Mouse (Mus musculus) cerebellum, adult 9-11 months (tissue): ENCODE measurements around the gene Trpm8.

Experiments
- DNase-seq: peaks from one replicate; pipeline ENCODE4 v3.0.0; 2022

Gene Trpm8

GRCm38 (mm10) chr1:88286136-88286845 lies 8.8 kb downstream of the Trpm8 start:
- no peak for DNase-seq

GRCm38 (mm10) chr1:88286887-88287696 lies 9.6 kb downstream of the Trpm8 start:
- DNase-seq: no peak

GRCm38 (mm10) chr1:88287697-88287980 lies 10.2 kb downstream of the Trpm8 start:
- no peak for DNase-seq

GRCm38 (mm10) chr1:88288056-88288788 lies 10.8 kb downstream of the Trpm8 start:
- DNase-seq: no peak

GRCm38 (mm10) chr1:88288789-88289127 lies 11.3 kb downstream of the Trpm8 start:
- DNase-seq: no peak

GRCm38 (mm10) chr1:88289152-88289551 lies 11.7 kb downstream of the Trpm8 start:
- DNase-seq: no peak

- DNase-seq: no peak
Observed at GRCm38 (mm10) chr1:88289917-88290316, 12.5 kb downstream of the Trpm8 start.

GRCm38 (mm10) chr1:88290511-88290910 lies 13.1 kb downstream of the Trpm8 start:
- DNase-seq: no peak

GRCm38 (mm10) chr1:88291409-88292005 lies 14.0 kb downstream of the Trpm8 start:
- DNase-seq: no peak

- DNase-seq: no peak
Observed at GRCm38 (mm10) chr1:88292057-88292456, 14.6 kb downstream of the Trpm8 start.

GRCm38 (mm10) chr1:88294650-88295049 lies 17.2 kb downstream of the Trpm8 start:
- no peak for DNase-seq

- no peak for DNase-seq
Observed at GRCm38 (mm10) chr1:88296171-88296920, 18.9 kb downstream of the Trpm8 start.

- no peak for DNase-seq
Observed at GRCm38 (mm10) chr1:88297480-88298258, 20.2 kb downstream of the Trpm8 start.

- DNase-seq: no peak
Observed at GRCm38 (mm10) chr1:88298686-88299528, 21.4 kb downstream of the Trpm8 start.

- no peak for DNase-seq
Observed at GRCm38 (mm10) chr1:88299529-88299945, 22.1 kb downstream of the Trpm8 start.

- DNase-seq: no peak
Observed at GRCm38 (mm10) chr1:88300301-88301050, 23.0 kb downstream of the Trpm8 start.

GRCm38 (mm10) chr1:88301121-88302014 lies 23.9 kb downstream of the Trpm8 start:
- no peak for DNase-seq

GRCm38 (mm10) chr1:88302057-88302740 lies 24.7 kb downstream of the Trpm8 start:
- no peak for DNase-seq
